Mouse (Mus musculus) cerebellum, adult 11-12 months (tissue): ENCODE data around the gene Bgn.

Source experiments
- DNase-seq: peaks from one replicate; pipeline ENCODE4 v3.0.0; 2022

Gene Bgn

GRCm38 (mm10) chrX:73490804-73491203 lies 7.4 kb downstream of the Bgn start:
- DNase-seq, result peak; percentile 4

- peak; percentile 56 for DNase-seq
Observed at GRCm38 (mm10) chrX:73493567-73493966, 10.2 kb downstream of the Bgn start.

GRCm38 (mm10) chrX:73496746-73497145 lies 13.3 kb downstream of the Bgn start:
- peak; percentile 16 for DNase-seq

- peak; percentile 75 for DNase-seq
Observed at GRCm38 (mm10) chrX:73505130-73505735, 21.8 kb downstream of the Bgn start.

DNA sequence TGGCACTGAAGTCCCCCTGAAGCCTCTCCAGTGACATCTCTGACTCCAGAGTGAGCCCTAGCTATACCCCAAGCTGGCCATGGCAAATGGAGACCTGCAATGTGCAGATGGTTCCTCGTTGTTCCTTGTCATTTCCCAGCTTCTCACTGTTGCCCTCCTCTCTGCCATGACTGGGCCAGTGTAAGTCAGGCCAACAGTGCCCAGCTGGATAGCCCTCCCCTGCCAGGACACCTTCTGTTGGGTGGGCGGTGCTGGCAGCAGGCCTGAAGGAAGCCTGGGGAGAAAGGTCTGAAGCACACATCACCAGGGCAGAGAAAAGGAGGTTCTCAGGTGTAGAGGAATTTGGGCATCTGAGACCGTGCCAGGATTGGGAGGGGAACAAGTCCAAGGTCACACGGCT lies 23.2 kb downstream of the Bgn start:
- DNase-seq, result peak; percentile 94

GRCm38 (mm10) chrX:73509209-73509608 lies 25.8 kb downstream of the Bgn start:
- DNase-seq, result peak; percentile 49

GRCm38 (mm10) chrX:73512904-73513303 lies 29.5 kb downstream of the Bgn start:
- peak; percentile 45 for DNase-seq

GRCm38 (mm10) chrX:73516556-73516955 lies 33.2 kb downstream of the Bgn start:
- no peak for DNase-seq

- DNase-seq, result no peak
Observed at GRCm38 (mm10) chrX:73517060-73517600, 33.7 kb downstream of the Bgn start.

DNA sequence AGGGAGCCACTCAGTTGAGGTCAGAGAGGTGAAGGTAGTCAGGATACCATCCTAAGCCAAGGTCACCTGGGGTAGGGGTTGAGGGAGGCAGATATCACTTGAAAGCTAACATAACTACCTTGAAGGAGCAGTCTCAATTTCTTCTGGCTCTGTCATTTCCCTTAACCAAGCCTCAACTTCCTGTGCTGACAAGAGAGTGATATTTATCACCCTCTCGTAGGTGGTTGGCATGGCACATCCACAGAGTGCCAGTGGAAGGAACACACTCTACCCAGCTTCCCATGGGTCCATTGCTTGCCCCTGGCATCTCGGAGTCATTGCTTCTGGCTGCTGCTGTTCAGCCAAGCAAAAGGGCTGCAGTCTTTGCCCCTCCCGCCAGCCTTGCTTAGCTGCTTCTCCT lies 37.3 kb downstream of the Bgn start:
- no peak for DNase-seq

GRCm38 (mm10) chrX:73524318-73525222 lies 41.2 kb downstream of the Bgn start:
- DNase-seq, result peak; percentile 84

DNA sequence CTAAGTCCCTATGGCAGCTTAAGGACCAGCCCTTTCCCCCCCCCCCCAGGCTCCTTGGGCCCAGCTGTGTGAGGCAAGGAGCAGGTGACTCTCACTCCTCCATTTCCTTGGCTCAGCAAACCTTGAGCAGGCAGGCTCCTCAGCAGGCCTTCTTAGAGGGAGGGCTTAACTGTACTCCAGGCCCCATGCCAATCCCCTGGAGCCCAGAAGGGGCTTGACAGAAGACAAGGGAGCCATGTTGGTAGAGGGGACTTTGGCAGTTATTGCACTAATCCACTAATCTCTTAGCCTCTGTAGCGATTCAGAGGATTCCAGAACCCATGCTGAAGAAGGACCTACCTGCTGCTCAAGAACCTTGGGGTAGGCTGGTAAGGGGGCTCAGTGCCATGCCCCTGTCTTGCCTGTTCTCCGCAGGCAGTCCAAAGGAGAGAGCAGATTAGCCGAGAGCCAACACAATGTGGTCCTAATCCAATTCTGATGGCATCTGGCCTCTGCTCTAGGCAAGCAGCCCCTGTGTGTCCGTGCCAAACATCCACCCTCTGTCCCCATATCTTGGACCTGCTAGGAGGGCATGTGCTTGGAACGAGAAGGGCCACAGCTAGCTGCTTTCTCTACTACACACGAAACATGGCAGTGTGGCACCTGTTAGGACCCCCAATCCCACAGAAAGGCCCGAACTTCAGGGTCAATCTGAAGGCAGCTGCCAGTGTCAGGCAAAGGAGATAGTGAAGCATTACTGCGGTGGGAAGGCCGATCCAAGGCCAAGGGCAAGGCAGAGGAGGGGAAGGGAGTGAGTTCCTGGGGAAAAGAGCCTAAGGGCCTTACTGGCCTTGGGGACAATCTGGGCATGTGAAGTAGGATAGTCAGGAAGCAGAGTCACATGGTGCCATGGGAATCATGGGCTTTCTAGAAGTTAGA lies 42.1 kb downstream of the Bgn start:
- peak; percentile 64 for DNase-seq

DNA sequence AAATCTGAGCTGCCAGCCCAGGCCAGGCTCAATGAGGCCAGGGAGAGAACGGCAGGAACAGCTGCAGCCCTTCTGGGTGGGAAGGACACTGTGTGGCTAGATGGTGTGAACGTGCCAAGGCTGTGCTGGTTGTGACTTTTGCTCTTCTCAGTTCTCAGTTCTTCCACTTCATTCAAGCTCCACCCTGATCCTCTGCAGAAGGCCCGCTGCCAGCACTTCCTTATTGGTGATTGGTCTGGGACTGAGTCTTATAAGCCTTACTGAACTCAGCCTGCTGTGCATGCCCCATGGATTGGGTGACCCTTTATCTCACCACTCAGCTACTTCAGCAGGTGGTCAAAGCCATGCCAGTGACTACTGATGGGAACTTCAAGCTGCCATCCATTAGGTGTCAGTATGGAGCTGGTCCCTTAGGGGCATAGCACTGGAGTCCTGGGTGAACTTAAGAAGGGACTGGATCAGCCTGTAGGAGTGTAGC lies 43.0 kb downstream of the Bgn start:
- DNase-seq, result no peak

- peak; percentile 56 for DNase-seq
Observed at GRCm38 (mm10) chrX:73537875-73538274, 54.5 kb downstream of the Bgn start.

GRCm38 (mm10) chrX:73543340-73543739 lies 59.9 kb downstream of the Bgn start:
- no peak for DNase-seq
